Mouse (Mus musculus): ENCODE results near the gene Arhgef40. TPM values are rescaled to one million over a fixed set of nuclear protein-coding genes. Genes with fewer than 3 reads are reported as not detected.

Arhgef40 gene
- 16.5 and 19.7 TPM in 2 replicates for polyA plus RNA-seq (2015; fragmentation: Nextera tagmentation; extraction: Ambion mirVana)

DNA sequence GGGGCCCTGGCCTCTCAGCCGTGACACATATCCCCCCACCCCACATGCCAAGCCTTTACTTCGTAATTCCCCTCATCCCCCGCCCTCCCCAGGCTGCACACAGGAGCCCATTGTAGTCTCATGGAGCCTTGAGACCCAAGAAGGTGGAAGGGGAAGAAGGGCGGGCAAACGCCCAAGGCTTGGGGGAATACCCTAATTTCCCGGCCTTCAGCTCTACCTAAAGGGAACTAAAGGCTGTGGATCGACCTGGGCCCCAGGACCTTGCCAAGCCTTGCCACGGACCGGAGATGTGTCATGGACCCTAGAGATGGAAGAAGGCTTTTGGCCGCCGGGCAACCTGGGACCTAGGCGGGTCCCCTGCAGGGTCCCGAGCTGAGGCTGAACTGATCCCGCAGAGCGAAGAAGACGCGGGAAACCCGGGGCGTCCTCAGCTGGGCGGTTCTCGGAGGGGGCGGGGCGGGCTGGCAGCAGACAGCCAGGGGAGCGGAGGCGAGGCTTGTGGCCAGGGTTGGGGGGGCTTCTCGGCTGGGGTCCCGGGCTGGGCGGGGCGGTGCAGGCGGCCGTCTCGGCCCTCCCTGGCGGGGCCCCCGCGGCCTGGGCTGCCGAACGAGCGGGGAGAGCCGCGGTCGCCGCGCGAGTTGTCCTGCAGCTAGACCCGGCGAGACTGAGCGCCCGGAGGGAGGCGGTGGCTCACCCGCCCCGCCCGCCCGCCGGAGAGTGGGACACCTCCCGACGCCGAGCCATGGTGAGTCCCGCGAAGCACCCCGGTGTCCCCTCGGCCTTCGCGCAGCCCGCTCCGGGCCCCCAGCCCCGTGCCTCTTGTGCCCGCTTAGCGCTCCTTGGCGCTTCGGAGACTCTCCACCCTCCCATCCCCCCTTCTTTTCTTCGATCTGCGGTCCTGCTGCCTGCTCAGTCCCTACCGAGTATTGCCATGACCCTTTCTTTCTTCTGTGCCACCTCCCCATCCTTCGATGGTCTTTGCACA is at the start of gene Arhgef40:
Gene Arhgef40 (plus strand): TSS at position 473 of the 985 bp plus-strand sequence.
- Histone ChIP-seq H3K4me1 (replicated peaks) (peaks cover 62% of the 10 kb centered on the region), H3K36me3 (peaks cover 13% of the 10 kb centered on the region), H3K27me3 (peaks cover 9% of the 10 kb centered on the region; the same call in 1 of the 2 replicates), H3K4me3 (replicated peaks) (peak within 1 kb of the TSS; percentile 73), H3K9me3 (replicated peaks) (no peaks in the 10 kb centered on the region), H3K27ac (peak within 1 kb of the TSS; percentile 91), H3K9ac (peak within 1 kb of the TSS; percentile 81), H3K4me2 (peak within 1 kb of the TSS; percentile 97)
- ATAC-seq (ENCODE audit: low read depth) (peak; percentile 63), DNase-seq (peak; percentile 55)
- WGBS (ENCODE audit: insufficient replicate concordance): under 1% methylated on average over 74 of the region's 74 CpGs

DNA sequence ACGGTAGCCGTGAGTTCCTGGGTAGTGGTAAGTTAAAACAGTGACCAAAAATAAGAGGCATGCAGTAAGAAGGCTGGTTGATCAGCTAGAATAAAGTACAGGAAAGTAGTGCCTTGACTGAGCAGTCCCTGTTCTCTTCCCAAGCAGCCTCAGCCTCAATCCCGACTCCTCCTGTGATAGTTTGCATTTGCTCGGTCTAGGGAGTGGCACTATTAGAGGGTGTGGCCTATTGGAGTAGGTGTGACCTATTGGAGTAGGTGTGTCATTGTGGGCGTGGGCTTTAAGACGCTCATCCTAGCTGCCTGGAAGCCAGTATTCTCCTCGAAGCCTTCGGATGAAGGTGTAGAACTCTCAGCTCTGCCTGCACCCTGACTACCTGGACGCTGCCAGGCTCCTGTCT is 45.5 kb upstream of the Arhgef40 start:
- H3K4me2 ChIP-seq: no peak overlapping the region
- H3K9ac ChIP-seq: no peak overlapping the region
- no peak overlapping the region for H3K27ac ChIP-seq
- no peaks in the 10 kb centered on the region for H3K27me3 ChIP-seq
- ATAC-seq (ENCODE audit: low read depth): no peak
- H3K4me3 ChIP-seq (replicated peaks): no peak overlapping the region
- H3K4me1 ChIP-seq (replicated peaks): peaks cover 18% of the 10 kb centered on the region
- H3K9me3 ChIP-seq (replicated peaks): no peaks in the 10 kb centered on the region; the same call in 1 of the 2 replicates
- no peaks in the 10 kb centered on the region for H3K36me3 ChIP-seq
- WGBS (ENCODE audit: insufficient replicate concordance): 76% methylated on average over 9 of the region's 9 CpGs
- DNase-seq: no peak

DNA sequence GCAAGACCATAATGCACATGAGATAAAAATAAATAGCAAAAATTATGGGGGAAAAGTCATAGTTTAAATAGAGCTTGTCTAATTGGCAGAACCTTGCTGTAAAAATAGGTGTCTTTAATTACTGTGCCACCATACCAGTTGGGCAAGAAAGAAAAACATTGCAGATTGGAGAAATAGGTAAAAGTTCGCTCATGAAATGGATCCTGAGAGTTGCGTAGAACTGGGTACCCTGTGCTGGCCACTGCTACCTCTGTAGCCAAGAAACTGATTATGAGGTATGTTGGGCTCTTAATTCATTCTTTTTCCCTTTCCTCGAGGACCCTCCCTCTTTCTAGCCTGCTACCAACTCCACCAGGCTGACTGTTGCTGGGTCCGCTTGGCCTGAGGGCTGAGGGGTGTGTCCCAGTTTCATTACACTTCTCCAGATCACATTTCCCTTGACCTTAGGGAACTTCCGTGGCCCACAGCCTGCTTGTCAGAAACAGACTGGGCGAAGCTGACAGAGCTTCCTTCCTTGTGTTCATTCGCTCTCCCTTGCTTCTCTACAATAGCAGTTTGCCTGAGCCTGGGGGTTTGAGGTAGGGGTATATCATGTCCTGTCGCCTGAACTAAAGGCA is 43.5 kb upstream of the Arhgef40 start:
- Histone ChIP-seq H3K4me3 (replicated peaks) (no peak overlapping the region), H3K9ac (no peak overlapping the region), H3K4me1 (replicated peaks) (peaks cover 18% of the 10 kb centered on the region), H3K9me3 (replicated peaks) (no peaks in the 10 kb centered on the region), H3K27me3 (no peaks in the 10 kb centered on the region), H3K36me3 (no peaks in the 10 kb centered on the region), H3K4me2 (peak overlapping the region; percentile 17; the same call in 1 of the 2 replicates), H3K27ac (no peak overlapping the region)
- ATAC-seq (ENCODE audit: low read depth): 0 out of 2 replicates have a peak, but pooled peaks have one; percentile 26
- no peak for DNase-seq
- 41% methylated on average over 8 of the region's 8 CpGs for WGBS (ENCODE audit: insufficient replicate concordance)

DNA sequence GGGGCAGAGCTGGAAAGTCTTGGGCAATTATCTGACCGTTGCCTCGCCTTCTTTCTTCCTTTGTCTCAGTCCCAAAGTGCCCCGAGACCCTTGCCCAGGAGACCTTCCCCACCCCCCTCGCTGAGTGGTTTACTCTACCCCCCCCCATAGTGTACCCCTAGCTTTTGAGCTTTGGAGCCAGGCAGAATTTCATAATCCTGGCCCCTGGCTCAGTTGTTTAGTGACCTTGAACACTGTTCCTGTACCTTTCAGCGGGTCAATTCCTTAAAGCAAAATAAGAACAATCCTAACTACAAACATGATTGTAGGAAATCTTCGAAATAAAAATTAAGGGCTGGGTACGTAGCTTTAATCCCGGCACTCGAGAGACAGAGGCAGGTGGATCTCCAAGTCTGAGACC is 42.9 kb upstream of the Arhgef40 start:
- Histone ChIP-seq H3K4me1 (replicated peaks) (peaks cover 18% of the 10 kb centered on the region), H3K9me3 (replicated peaks) (no peaks in the 10 kb centered on the region), H3K27me3 (no peaks in the 10 kb centered on the region), H3K4me3 (replicated peaks) (no peak overlapping the region), H3K27ac (no peak overlapping the region), H3K9ac (no peak overlapping the region), H3K4me2 (peak overlapping the region; percentile 17; the same call in 1 of the 2 replicates), H3K36me3 (no peaks in the 10 kb centered on the region)
- 50% methylated on average over 9 of the region's 9 CpGs for WGBS (ENCODE audit: insufficient replicate concordance)
- DNase-seq (no peak), ATAC-seq (ENCODE audit: low read depth) (no peak)

DNA sequence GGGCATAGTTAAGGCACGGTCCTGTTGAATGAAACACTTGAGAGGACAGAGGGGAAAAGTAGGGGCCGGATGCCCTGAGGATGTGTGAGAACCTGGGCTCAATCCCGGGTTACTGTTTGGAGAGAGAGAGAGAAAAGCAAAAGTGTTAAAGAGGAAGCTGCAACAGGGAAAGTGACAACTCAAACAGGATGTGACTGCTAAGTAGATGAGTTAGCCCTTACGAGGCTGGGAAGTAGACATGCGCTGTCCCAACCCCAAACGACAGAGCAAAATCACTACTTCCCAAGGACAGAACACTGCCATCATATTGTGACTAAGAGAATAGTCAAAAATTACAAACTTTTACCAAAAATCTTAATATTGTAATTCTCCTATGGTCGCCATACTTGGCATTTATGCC is 42.3 kb upstream of the Arhgef40 start:
- H3K9ac ChIP-seq: no peak overlapping the region
- DNase-seq (no peak), ATAC-seq (ENCODE audit: low read depth) (no peak)
- no peak overlapping the region for H3K4me3 ChIP-seq (replicated peaks)
- no peak overlapping the region for H3K4me2 ChIP-seq
- H3K27me3 ChIP-seq: no peaks in the 10 kb centered on the region
- H3K9me3 ChIP-seq (replicated peaks): no peaks in the 10 kb centered on the region
- no peaks in the 10 kb centered on the region for H3K36me3 ChIP-seq
- H3K27ac ChIP-seq: no peak overlapping the region
- 29% methylated on average over 7 of the region's 7 CpGs for WGBS (ENCODE audit: insufficient replicate concordance)
- peaks cover 18% of the 10 kb centered on the region for H3K4me1 ChIP-seq (replicated peaks)

DNA sequence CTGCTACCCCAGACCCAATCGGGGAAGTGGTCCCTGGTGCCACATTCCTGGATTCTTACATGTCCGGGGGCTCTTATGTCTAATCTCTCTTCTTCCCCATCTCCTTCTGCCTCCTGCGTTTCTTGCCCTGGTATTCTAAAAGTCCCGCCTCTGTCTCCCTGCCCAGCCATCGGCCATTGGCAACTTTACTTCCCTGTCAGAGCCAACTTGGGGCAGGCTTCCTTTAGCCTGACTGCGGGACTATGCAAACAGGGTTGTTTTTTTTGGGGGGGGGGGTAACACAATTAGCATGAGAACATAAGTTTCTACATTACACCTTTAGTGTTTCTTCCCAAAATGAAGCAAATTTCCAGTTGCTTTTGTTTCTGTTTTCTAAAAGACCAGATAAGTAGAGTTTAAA is 41.2 kb upstream of the Arhgef40 start:
- H3K36me3 ChIP-seq: no peaks in the 10 kb centered on the region
- 65% methylated on average over 6 of the region's 6 CpGs for WGBS (ENCODE audit: insufficient replicate concordance)
- H3K9ac ChIP-seq: no peak overlapping the region
- no peak overlapping the region for H3K4me3 ChIP-seq (replicated peaks)
- H3K9me3 ChIP-seq (replicated peaks): no peaks in the 10 kb centered on the region
- peaks cover 18% of the 10 kb centered on the region for H3K4me1 ChIP-seq (replicated peaks)
- DNase-seq (no peak), ATAC-seq (ENCODE audit: low read depth) (no peak)
- no peak overlapping the region for H3K27ac ChIP-seq
- H3K27me3 ChIP-seq: no peaks in the 10 kb centered on the region
- no peak overlapping the region for H3K4me2 ChIP-seq

DNA sequence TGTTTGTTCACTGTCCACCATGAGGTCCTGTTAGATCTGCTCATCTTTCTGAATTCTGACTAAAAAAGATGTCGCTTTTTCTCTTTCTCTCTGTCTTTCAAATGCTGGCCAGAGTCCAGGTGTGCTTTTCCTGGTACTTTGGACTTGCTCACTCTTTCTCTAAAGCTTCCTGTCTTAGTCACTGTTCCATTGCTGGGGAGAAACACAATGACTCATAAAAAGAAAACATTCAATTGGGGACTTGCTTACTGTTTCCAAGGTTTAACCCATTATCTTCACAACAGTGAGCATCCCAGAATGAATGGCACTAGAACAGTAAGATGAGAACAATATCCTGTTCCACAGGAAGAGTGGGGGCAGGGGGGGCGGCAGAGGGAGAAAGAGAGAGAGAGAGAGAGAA is 24.2 kb upstream of the Arhgef40 start:
- DNase-seq: no peak
- no peaks in the 10 kb centered on the region for H3K4me1 ChIP-seq (replicated peaks)
- 73% methylated on average over 2 of the region's 2 CpGs for WGBS (ENCODE audit: insufficient replicate concordance)
- no peaks in the 10 kb centered on the region for H3K27me3 ChIP-seq
- H3K36me3 ChIP-seq: no peaks in the 10 kb centered on the region
- no peak for ATAC-seq (ENCODE audit: low read depth)
- H3K9ac ChIP-seq: no peak overlapping the region
- no peak overlapping the region for H3K4me2 ChIP-seq
- H3K9me3 ChIP-seq (replicated peaks): no peaks in the 10 kb centered on the region
- H3K4me3 ChIP-seq (replicated peaks): no peak overlapping the region
- H3K27ac ChIP-seq: no peak overlapping the region

DNA sequence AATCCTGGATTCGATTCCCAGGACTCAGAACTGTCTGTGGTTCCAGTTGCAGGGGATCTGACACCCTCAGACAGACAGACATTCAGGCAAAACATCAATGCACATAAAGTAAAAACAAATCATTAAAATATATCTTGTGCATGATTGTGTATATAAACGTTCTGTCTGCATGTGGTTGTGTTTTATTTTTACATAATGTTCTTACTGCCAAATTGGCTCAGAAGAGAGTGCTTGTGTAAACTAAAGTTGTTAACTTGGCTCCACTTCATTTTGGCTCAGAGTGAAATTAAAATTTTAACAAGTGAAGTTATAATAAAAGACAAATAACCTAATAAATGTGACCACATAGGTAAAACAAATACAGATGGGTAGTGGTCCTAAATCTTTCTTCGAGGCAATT is 17.1 kb upstream of the Arhgef40 start:
- no peak for DNase-seq
- no peaks in the 10 kb centered on the region for H3K9me3 ChIP-seq (replicated peaks)
- H3K4me3 ChIP-seq (replicated peaks): no peak overlapping the region
- H3K36me3 ChIP-seq: no peaks in the 10 kb centered on the region
- H3K27me3 ChIP-seq: no peaks in the 10 kb centered on the region
- WGBS (ENCODE audit: insufficient replicate concordance): 63% methylated on average over 3 of the region's 3 CpGs
- H3K27ac ChIP-seq: no peak overlapping the region
- H3K4me1 ChIP-seq (replicated peaks): no peaks in the 10 kb centered on the region
- no peak overlapping the region for H3K9ac ChIP-seq
- no peak overlapping the region for H3K4me2 ChIP-seq
- no peak for ATAC-seq (ENCODE audit: low read depth)

DNA sequence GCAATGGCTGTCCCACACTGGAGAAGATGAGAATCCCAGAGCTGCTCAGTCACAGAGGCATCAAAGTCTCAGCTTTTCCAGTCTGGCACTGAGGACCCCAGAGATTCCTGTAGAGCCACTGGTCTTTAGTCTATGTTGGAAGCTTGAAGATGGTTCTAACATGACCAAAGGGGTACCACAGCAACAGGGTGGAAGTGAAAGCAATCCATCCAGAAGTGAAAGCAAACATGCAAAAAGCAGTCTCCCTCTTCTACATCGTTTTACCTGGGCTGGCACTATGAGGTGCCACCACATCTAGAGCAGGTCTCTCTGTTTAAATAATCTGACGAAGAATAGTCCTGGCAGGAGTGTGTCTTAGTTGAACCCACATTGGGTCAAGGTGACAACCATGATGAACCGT is 5.3 kb upstream of the Arhgef40 start:
- H3K36me3 ChIP-seq: no peaks in the 10 kb centered on the region
- H3K27ac ChIP-seq: no peak overlapping the region
- H3K4me2 ChIP-seq: no peak overlapping the region
- WGBS (ENCODE audit: insufficient replicate concordance): 63% methylated on average over 3 of the region's 3 CpGs
- ATAC-seq (ENCODE audit: low read depth) (no peak), DNase-seq (no peak)
- no peak overlapping the region for H3K9ac ChIP-seq
- H3K27me3 ChIP-seq: peaks cover 9% of the 10 kb centered on the region; the same call in 1 of the 2 replicates
- H3K4me1 ChIP-seq (replicated peaks): peaks cover 11% of the 10 kb centered on the region
- H3K9me3 ChIP-seq (replicated peaks): no peaks in the 10 kb centered on the region
- no peak overlapping the region for H3K4me3 ChIP-seq (replicated peaks)

DNA sequence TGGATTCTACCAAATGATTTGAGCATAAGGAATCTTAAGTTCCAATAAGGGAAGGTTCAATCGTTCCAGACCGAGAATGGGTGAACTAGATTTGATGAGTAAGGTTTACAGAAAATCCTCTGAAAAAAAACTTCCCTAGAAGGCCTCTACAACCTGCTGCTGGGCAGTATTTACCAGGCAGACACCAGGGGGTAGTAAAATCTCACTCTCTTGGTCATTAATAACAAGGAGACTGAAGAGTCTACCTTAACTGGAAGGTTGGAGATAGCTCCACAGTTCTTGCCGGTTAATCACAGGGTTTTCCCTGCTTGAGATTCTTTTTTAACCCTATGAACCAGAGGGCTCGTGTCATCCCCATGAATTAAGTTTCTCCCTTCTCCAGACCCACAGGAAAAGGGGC is 1.3 kb upstream of the Arhgef40 start:
- Histone ChIP-seq H3K9me3 (replicated peaks) (no peaks in the 10 kb centered on the region), H3K36me3 (no peaks in the 10 kb centered on the region; the same call in 1 of the 2 replicates), H3K27me3 (peaks cover 9% of the 10 kb centered on the region; the same call in 1 of the 2 replicates), H3K4me3 (replicated peaks) (no peak overlapping the region), H3K27ac (no peak overlapping the region), H3K4me1 (replicated peaks) (peaks cover 49% of the 10 kb centered on the region), H3K9ac (no peak overlapping the region), H3K4me2 (no peak overlapping the region)
- WGBS (ENCODE audit: insufficient replicate concordance): 49% methylated on average over 4 of the region's 4 CpGs
- DNase-seq (no peak), ATAC-seq (ENCODE audit: low read depth) (no peak)

DNA sequence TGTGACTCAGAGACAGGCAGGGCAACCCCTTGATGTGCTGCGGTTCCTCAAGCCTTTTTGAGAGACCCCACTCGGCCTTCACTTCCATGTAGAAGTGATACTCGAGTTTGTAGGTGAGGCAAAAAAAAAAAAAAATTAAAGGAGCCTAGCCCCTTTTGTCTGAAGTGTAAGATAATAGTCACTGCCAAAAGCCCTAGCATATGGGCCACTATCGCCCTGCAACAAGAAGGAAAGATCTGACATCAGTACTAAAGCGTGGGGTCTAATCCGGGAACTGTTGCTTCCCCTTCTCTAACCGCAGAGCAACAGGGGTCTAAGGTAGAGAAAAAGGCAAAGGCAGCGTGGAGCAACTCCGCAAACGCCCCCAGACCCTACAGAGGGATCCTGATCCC is 668 bp upstream of the Arhgef40 start:
- peak overlapping the region; percentile 73 for H3K4me3 ChIP-seq (replicated peaks)
- H3K9ac ChIP-seq: peak overlapping the region; percentile 81
- 4% methylated on average over 10 of the region's 10 CpGs for WGBS (ENCODE audit: insufficient replicate concordance)
- DNase-seq (no peak), ATAC-seq (ENCODE audit: low read depth) (no peak)
- peaks cover 55% of the 10 kb centered on the region for H3K4me1 ChIP-seq (replicated peaks)
- peak overlapping the region; percentile 97 for H3K4me2 ChIP-seq
- no peaks in the 10 kb centered on the region for H3K9me3 ChIP-seq (replicated peaks)
- H3K27ac ChIP-seq: no peak overlapping the region
- peaks cover 9% of the 10 kb centered on the region; the same call in 1 of the 2 replicates for H3K27me3 ChIP-seq
- peaks cover 6% of the 10 kb centered on the region for H3K36me3 ChIP-seq
